Mouse (Mus musculus): Measurements from ENCODE around the gene Otol1. TPM values are rescaled to one million over a fixed set of nuclear protein-coding genes. Genes with fewer than 3 reads are reported as not detected.

Gene Otol1
- polyA plus RNA-seq, 1 experiment = not detected

DNA sequence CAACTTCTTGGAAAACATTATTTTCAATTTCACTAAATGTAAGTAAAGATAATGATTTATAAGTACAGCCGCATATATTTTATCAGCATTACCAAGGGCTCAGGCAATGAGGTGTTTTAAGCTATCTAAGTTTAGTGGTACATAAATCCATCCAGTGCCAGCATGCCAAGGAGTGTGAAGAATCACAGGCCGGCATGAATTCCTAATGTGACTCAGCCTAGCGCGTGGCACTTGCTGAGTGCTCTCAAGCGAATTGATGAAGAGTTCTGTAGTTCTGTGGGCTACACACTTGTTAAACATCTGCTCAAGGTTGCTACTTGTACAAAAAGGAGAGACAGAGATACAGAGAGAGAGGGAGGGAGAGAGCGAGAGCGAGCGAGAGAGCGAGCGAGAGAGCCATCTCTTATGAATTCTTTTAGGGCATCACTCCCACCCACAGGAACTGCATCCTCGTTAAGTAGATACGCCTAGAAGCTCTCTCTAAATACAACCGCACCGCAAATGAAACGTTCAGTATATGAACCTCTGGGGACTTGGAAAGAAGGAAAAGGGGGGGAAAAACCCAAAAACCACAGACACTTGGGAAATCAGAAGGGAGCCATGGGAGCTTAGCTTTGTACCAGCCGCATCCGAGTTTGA lies 4.2 kb upstream of the Otol1 start:
- Histone ChIP-seq H3K4me3 (ENCODE audit: insufficient read depth, poor library complexity, severe bottlenecking) (no peak overlapping the region), H3K79me2 (ENCODE audit: control insufficient read depth, insufficient read depth) (no peaks in the 10 kb centered on the region), H3K27me3 (ENCODE audit: control insufficient read depth, insufficient read depth, insufficient read length) (no peaks in the 10 kb centered on the region), H3K79me3 (ENCODE audit: low read depth) (no peaks in the 10 kb centered on the region), H3K36me3 (ENCODE audit: control insufficient read depth, insufficient read depth) (no peaks in the 10 kb centered on the region), H3ac (ENCODE audit: control insufficient read depth, insufficient read length, low read depth) (no peak overlapping the region)
- TF ChIP-seq CEBPB (IDR thresholded peaks at IDR 0.05; ENCODE audit: low read depth) (no peak), MAX (IDR thresholded peaks at IDR 0.05) (no peak), FOSL1 (IDR thresholded peaks at IDR 0.05; ENCODE audit: insufficient read depth, low read length, poor library complexity, severe bottlenecking) (no peak), CTCF (IDR thresholded peaks at IDR 0.05; ENCODE audit: control insufficient read depth, insufficient read depth, insufficient read length) (no peak), MYOD1 (IDR thresholded peaks at IDR 0.05; ENCODE audit: control insufficient read depth, insufficient read length, low read depth) (no peak), USF1 (IDR thresholded peaks at IDR 0.05; ENCODE audit: low read depth) (no peak), MYOG (IDR thresholded peaks at IDR 0.05; ENCODE audit: control insufficient read depth, extremely low read depth, insufficient read length) (no peak)

DNA sequence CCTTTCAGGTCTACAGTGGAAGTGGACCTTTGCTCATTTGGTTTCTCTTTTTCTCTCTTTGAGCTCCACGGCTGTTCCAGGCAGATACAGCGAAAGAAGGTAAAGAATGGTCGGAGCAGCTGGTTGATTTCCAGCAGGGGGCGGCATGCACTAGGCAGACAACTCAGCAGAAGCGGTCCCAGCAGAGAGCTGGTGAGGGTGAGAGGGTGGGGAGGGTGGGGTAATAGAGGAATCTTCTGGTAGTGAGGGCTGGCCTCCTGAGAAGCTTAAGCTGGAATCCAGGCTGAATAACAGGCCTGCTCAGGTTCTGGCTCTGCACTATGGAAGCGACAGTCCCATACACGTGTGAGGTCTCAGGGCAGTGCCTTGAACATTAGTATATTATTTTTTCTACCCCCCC lies 3.5 kb upstream of the Otol1 start:
- TF ChIP-seq CTCF (IDR thresholded peaks at IDR 0.05; ENCODE audit: control insufficient read depth, insufficient read depth, insufficient read length) = no peak
- TF ChIP-seq MYOG (IDR thresholded peaks at IDR 0.05; ENCODE audit: control insufficient read depth, extremely low read depth, insufficient read length) = no peak
- no peak for TF ChIP-seq USF1 (IDR thresholded peaks at IDR 0.05; ENCODE audit: low read depth)
- no peak for TF ChIP-seq MAX (IDR thresholded peaks at IDR 0.05)
- no peak for TF ChIP-seq FOSL1 (IDR thresholded peaks at IDR 0.05; ENCODE audit: insufficient read depth, low read length, poor library complexity, severe bottlenecking)
- no peak for TF ChIP-seq CEBPB (IDR thresholded peaks at IDR 0.05; ENCODE audit: low read depth)
- TF ChIP-seq MYOD1 (IDR thresholded peaks at IDR 0.05; ENCODE audit: control insufficient read depth, insufficient read length, low read depth) = no peak
- no peak overlapping the region for H3K4me3 ChIP-seq (ENCODE audit: insufficient read depth, poor library complexity, severe bottlenecking)
- H3K36me3 ChIP-seq (ENCODE audit: control insufficient read depth, insufficient read depth) = no peaks in the 10 kb centered on the region
- H3K79me2 ChIP-seq (ENCODE audit: control insufficient read depth, insufficient read depth) = no peaks in the 10 kb centered on the region
- H3K27me3 ChIP-seq (ENCODE audit: control insufficient read depth, insufficient read depth, insufficient read length) = no peaks in the 10 kb centered on the region
- no peaks in the 10 kb centered on the region for H3K79me3 ChIP-seq (ENCODE audit: low read depth)
- no peak overlapping the region for H3ac ChIP-seq (ENCODE audit: control insufficient read depth, insufficient read length, low read depth)

DNA sequence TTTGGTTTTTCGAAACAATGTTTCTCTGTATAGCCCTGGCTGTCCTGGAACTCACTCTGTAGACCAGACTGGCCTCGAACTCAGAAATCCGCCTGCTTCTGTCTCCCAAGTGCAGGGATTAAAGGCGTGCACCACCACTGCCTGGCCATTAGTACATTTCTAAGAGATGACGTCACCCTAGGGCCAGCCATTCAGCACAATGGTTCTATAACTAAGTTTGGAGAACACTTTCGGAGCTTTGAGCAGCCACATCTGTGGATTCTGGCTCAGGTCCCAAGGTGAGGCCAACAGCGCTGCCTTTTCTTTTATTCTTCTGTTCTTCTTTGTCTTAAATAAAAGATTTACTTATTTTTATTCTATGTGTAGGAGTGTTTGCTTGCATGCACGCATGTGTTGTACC lies 3.0 kb upstream of the Otol1 start:
- Histone ChIP-seq H3K79me3 (ENCODE audit: low read depth) (no peaks in the 10 kb centered on the region), H3K4me3 (ENCODE audit: insufficient read depth, poor library complexity, severe bottlenecking) (no peak overlapping the region), H3ac (ENCODE audit: control insufficient read depth, insufficient read length, low read depth) (no peak overlapping the region), H3K27me3 (ENCODE audit: control insufficient read depth, insufficient read depth, insufficient read length) (no peaks in the 10 kb centered on the region), H3K36me3 (ENCODE audit: control insufficient read depth, insufficient read depth) (no peaks in the 10 kb centered on the region), H3K79me2 (ENCODE audit: control insufficient read depth, insufficient read depth) (no peaks in the 10 kb centered on the region)
- no peak for TF ChIP-seq MYOG (IDR thresholded peaks at IDR 0.05; ENCODE audit: control insufficient read depth, extremely low read depth, insufficient read length)
- no peak for TF ChIP-seq FOSL1 (IDR thresholded peaks at IDR 0.05; ENCODE audit: insufficient read depth, low read length, poor library complexity, severe bottlenecking)
- TF ChIP-seq MYOD1 (IDR thresholded peaks at IDR 0.05; ENCODE audit: control insufficient read depth, insufficient read length, low read depth) = no peak
- no peak for TF ChIP-seq MAX (IDR thresholded peaks at IDR 0.05)
- no peak for TF ChIP-seq CTCF (IDR thresholded peaks at IDR 0.05; ENCODE audit: control insufficient read depth, insufficient read depth, insufficient read length)
- no peak for TF ChIP-seq CEBPB (IDR thresholded peaks at IDR 0.05; ENCODE audit: low read depth)
- no peak for TF ChIP-seq USF1 (IDR thresholded peaks at IDR 0.05; ENCODE audit: low read depth)

DNA sequence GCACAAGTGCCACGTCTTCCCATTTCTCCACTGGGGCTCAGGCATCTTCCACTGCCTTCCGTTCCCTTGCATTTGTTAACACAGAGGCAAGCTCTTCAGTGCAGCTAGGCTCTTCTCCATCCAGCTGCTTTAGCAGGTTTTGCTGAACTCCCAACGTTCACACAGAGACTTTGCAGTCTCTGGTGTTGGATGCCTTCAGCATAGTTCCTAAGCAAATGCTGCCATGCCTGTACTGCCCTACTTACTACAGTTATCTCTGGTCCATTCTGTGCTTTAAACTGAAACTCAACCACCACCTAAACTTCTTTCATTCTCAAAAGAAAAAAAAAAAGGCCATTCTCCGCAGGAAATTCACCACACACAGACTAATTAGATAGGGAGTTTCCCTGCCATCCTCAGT lies 5.2 kb downstream of the Otol1 start:
- H3K79me3 ChIP-seq (ENCODE audit: low read depth) = no peaks in the 10 kb centered on the region
- H3ac ChIP-seq (ENCODE audit: control insufficient read depth, insufficient read length, low read depth) = no peak overlapping the region
- H3K4me3 ChIP-seq (ENCODE audit: insufficient read depth, poor library complexity, severe bottlenecking) = no peak overlapping the region
- no peaks in the 10 kb centered on the region for H3K36me3 ChIP-seq (ENCODE audit: control insufficient read depth, insufficient read depth)
- H3K79me2 ChIP-seq (ENCODE audit: control insufficient read depth, insufficient read depth) = no peaks in the 10 kb centered on the region
- no peaks in the 10 kb centered on the region for H3K27me3 ChIP-seq (ENCODE audit: control insufficient read depth, insufficient read depth, insufficient read length)
- TF ChIP-seq MYOD1 (IDR thresholded peaks at IDR 0.05; ENCODE audit: control insufficient read depth, insufficient read length, low read depth) (no peak), CEBPB (IDR thresholded peaks at IDR 0.05; ENCODE audit: low read depth) (no peak), MYOG (IDR thresholded peaks at IDR 0.05; ENCODE audit: control insufficient read depth, extremely low read depth, insufficient read length) (no peak), CTCF (IDR thresholded peaks at IDR 0.05; ENCODE audit: control insufficient read depth, insufficient read depth, insufficient read length) (no peak), USF1 (IDR thresholded peaks at IDR 0.05; ENCODE audit: low read depth) (no peak), MAX (IDR thresholded peaks at IDR 0.05) (no peak), FOSL1 (IDR thresholded peaks at IDR 0.05; ENCODE audit: insufficient read depth, low read length, poor library complexity, severe bottlenecking) (no peak)

DNA sequence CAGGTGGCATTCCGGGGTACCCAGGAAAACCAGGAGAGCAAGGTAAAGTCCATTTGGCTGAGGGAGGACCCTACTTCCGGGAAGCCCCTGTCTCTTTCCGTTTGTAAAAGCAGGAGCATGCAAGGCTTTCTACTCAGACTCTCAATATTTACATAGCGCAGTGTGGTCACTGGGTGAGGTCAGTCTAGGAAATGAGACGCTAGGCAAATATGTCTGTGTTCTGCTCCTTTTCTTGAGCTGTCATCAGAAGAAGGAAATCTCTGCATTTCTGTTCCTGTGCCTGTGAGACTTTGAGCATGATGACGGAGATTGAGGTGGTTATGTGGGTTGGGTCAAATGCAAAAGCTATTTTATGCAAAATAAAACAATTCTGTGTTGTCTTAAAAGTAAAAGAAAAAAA lies 19.2 kb downstream of the Otol1 start:
- Histone ChIP-seq H3K79me2 (ENCODE audit: control insufficient read depth, insufficient read depth) (no peaks in the 10 kb centered on the region), H3K79me3 (ENCODE audit: low read depth) (no peaks in the 10 kb centered on the region), H3K4me3 (ENCODE audit: insufficient read depth, poor library complexity, severe bottlenecking) (no peak overlapping the region), H3K36me3 (ENCODE audit: control insufficient read depth, insufficient read depth) (no peaks in the 10 kb centered on the region), H3K27me3 (ENCODE audit: control insufficient read depth, insufficient read depth, insufficient read length) (no peaks in the 10 kb centered on the region), H3ac (ENCODE audit: control insufficient read depth, insufficient read length, low read depth) (no peak overlapping the region)
- TF ChIP-seq CEBPB (IDR thresholded peaks at IDR 0.05; ENCODE audit: low read depth) (no peak), MYOG (IDR thresholded peaks at IDR 0.05; ENCODE audit: control insufficient read depth, extremely low read depth, insufficient read length) (no peak), CTCF (IDR thresholded peaks at IDR 0.05; ENCODE audit: control insufficient read depth, insufficient read depth, insufficient read length) (no peak), FOSL1 (IDR thresholded peaks at IDR 0.05; ENCODE audit: insufficient read depth, low read length, poor library complexity, severe bottlenecking) (no peak), MAX (IDR thresholded peaks at IDR 0.05) (no peak), MYOD1 (IDR thresholded peaks at IDR 0.05; ENCODE audit: control insufficient read depth, insufficient read length, low read depth) (no peak), USF1 (IDR thresholded peaks at IDR 0.05; ENCODE audit: low read depth) (no peak)
